Mouse (Mus musculus): ENCODE measurements around the gene Hmga2. TPM values are rescaled to one million over a fixed set of nuclear protein-coding genes. Genes with fewer than 3 reads are reported as not detected.
A peak's percentile ranks its signal among the peaks of the same experiment; 100 is the strongest.

The Hmga2 gene
- polyA plus RNA-seq, 1 experiment, result 3.2 TPM

GRCm38 (mm10) chr10:120434433-120434832 lies 41.8 kb downstream of the Hmga2 start:
- no peak overlapping the region for H3K4me3 ChIP-seq (replicated peaks; ENCODE audit: control insufficient read depth, low read depth, low read length)
- no peaks in the 10 kb centered on the region for H3K4me1 ChIP-seq (ENCODE audit: control insufficient read depth, insufficient read depth, low read length)
- WGBS, result 7% methylated on average over 7 of the region's 7 CpGs
- TF ChIP-seq POLR2A (IDR thresholded peaks at IDR 0.05; ENCODE audit: borderline replicate concordance, control insufficient read depth, low read depth, low read length) (no peak), CTCF (IDR thresholded peaks at IDR 0.05; ENCODE audit: control insufficient read depth, insufficient read depth, low read length) (no peak)
- no peak overlapping the region for H3K27ac ChIP-seq (ENCODE audit: control insufficient read depth, insufficient read depth, low read depth, low read length, poor library complexity)

GRCm38 (mm10) chr10:120433463-120433815 lies 42.8 kb downstream of the Hmga2 start:
- WGBS, result 46% methylated on average over 5 of the region's 5 CpGs
- no peak overlapping the region for H3K27ac ChIP-seq (ENCODE audit: control insufficient read depth, insufficient read depth, low read depth, low read length, poor library complexity)

GRCm38 (mm10) chr10:120432731-120433462 lies 43.4 kb downstream of the Hmga2 start:
- WGBS, result 25% methylated on average over 9 of the region's 9 CpGs
- H3K4me3 ChIP-seq (replicated peaks; ENCODE audit: control insufficient read depth, low read depth, low read length), result no peak overlapping the region
- H3K4me1 ChIP-seq (ENCODE audit: control insufficient read depth, insufficient read depth, low read length), result no peaks in the 10 kb centered on the region
- no peak for TF ChIP-seq POLR2A (IDR thresholded peaks at IDR 0.05; ENCODE audit: borderline replicate concordance, control insufficient read depth, low read depth, low read length)
- TF ChIP-seq CTCF (IDR thresholded peaks at IDR 0.05; ENCODE audit: control insufficient read depth, insufficient read depth, low read length), result no peak
- H3K27ac ChIP-seq (ENCODE audit: control insufficient read depth, insufficient read depth, low read depth, low read length, poor library complexity), result no peak overlapping the region

More at GRCm38 (mm10) chr10:120433463-120433815, 42.8 kb downstream of the Hmga2 start:
- Histone ChIP-seq H3K4me3 (replicated peaks; ENCODE audit: control insufficient read depth, low read depth, low read length) (no peak overlapping the region), H3K4me1 (ENCODE audit: control insufficient read depth, insufficient read depth, low read length) (no peaks in the 10 kb centered on the region)
- TF ChIP-seq CTCF (IDR thresholded peaks at IDR 0.05; ENCODE audit: control insufficient read depth, insufficient read depth, low read length) (no peak), POLR2A (IDR thresholded peaks at IDR 0.05; ENCODE audit: borderline replicate concordance, control insufficient read depth, low read depth, low read length) (no peak)

GRCm38 (mm10) chr10:120432081-120432480 lies 44.2 kb downstream of the Hmga2 start:
- WGBS, result 82% methylated on average over 9 of the region's 9 CpGs
- no peak for TF ChIP-seq CTCF (IDR thresholded peaks at IDR 0.05; ENCODE audit: control insufficient read depth, insufficient read depth, low read length)
- Histone ChIP-seq H3K27ac (ENCODE audit: control insufficient read depth, insufficient read depth, low read depth, low read length, poor library complexity) (no peak overlapping the region), H3K4me1 (ENCODE audit: control insufficient read depth, insufficient read depth, low read length) (no peaks in the 10 kb centered on the region), H3K4me3 (replicated peaks; ENCODE audit: control insufficient read depth, low read depth, low read length) (no peak overlapping the region)

GRCm38 (mm10) chr10:120431435-120431834 lies 44.8 kb downstream of the Hmga2 start:
- Histone ChIP-seq H3K4me1 (ENCODE audit: control insufficient read depth, insufficient read depth, low read length) (no peaks in the 10 kb centered on the region), H3K4me3 (replicated peaks; ENCODE audit: control insufficient read depth, low read depth, low read length) (no peak overlapping the region), H3K27ac (ENCODE audit: control insufficient read depth, insufficient read depth, low read depth, low read length, poor library complexity) (no peak overlapping the region)
- TF ChIP-seq POLR2A (IDR thresholded peaks at IDR 0.05; ENCODE audit: borderline replicate concordance, control insufficient read depth, low read depth, low read length) (no peak), CTCF (IDR thresholded peaks at IDR 0.05; ENCODE audit: control insufficient read depth, insufficient read depth, low read length) (peak; percentile 16; the same call in 1 of the 2 replicates)
- WGBS, result 50% methylated on average over 2 of the region's 2 CpGs

- Histone ChIP-seq H3K27ac (ENCODE audit: control insufficient read depth, insufficient read depth, low read depth, low read length, poor library complexity) (no peak overlapping the region), H3K4me1 (ENCODE audit: control insufficient read depth, insufficient read depth, low read length) (no peaks in the 10 kb centered on the region), H3K4me3 (replicated peaks; ENCODE audit: control insufficient read depth, low read depth, low read length) (no peak overlapping the region)
- WGBS, result 74% methylated on average over 7 of the region's 7 CpGs
- TF ChIP-seq POLR2A (IDR thresholded peaks at IDR 0.05; ENCODE audit: borderline replicate concordance, control insufficient read depth, low read depth, low read length), result no peak
These were observed 45.8 kb downstream of the Hmga2 start for GRCm38 (mm10) chr10:120430422-120430821.

GRCm38 (mm10) chr10:120429758-120430259 lies 46.5 kb downstream of the Hmga2 start:
- no peak overlapping the region for H3K27ac ChIP-seq (ENCODE audit: control insufficient read depth, insufficient read depth, low read depth, low read length, poor library complexity)
- no peak for TF ChIP-seq CTCF (IDR thresholded peaks at IDR 0.05; ENCODE audit: control insufficient read depth, insufficient read depth, low read length)
- no peak for TF ChIP-seq POLR2A (IDR thresholded peaks at IDR 0.05; ENCODE audit: borderline replicate concordance, control insufficient read depth, low read depth, low read length)
- no peaks in the 10 kb centered on the region for H3K4me1 ChIP-seq (ENCODE audit: control insufficient read depth, insufficient read depth, low read length)
- no peak overlapping the region for H3K4me3 ChIP-seq (replicated peaks; ENCODE audit: control insufficient read depth, low read depth, low read length)
- WGBS, result 87% methylated on average over 5 of the region's 5 CpGs

GRCm38 (mm10) chr10:120429199-120429551 lies 47.1 kb downstream of the Hmga2 start:
- H3K4me3 ChIP-seq (replicated peaks; ENCODE audit: control insufficient read depth, low read depth, low read length), result no peak overlapping the region
- no peak for TF ChIP-seq POLR2A (IDR thresholded peaks at IDR 0.05; ENCODE audit: borderline replicate concordance, control insufficient read depth, low read depth, low read length)
- no peak for TF ChIP-seq CTCF (IDR thresholded peaks at IDR 0.05; ENCODE audit: control insufficient read depth, insufficient read depth, low read length)
- WGBS, result 44% methylated on average over 10 of the region's 10 CpGs
- H3K4me1 ChIP-seq (ENCODE audit: control insufficient read depth, insufficient read depth, low read length), result no peaks in the 10 kb centered on the region
- no peak overlapping the region for H3K27ac ChIP-seq (ENCODE audit: control insufficient read depth, insufficient read depth, low read depth, low read length, poor library complexity)

All from bone marrow, adult 2 months (tissue).